Mouse (Mus musculus) heart, embryonic 14.5 days (tissue): ENCODE measurements around the gene Pld1. TPM values are rescaled to one million over a fixed set of nuclear protein-coding genes. Genes with fewer than 3 reads are reported as not detected.

Source experiments
- ATAC-seq: fragments of 200-750 bp; cut with Nextera tagmentation; 2 replicates; pipeline ENCODE4 v1.8.0; 2017; ENCODE audit warnings: low read depth, moderate TSS enrichment; ENCODE audit not compliant: insufficient number of reproducible peaks, insufficient read depth, low FRiP score
- H3K27ac ChIP-seq, 2 experiments: fragments of 200-500 bp in 1 of 2; fragments of 300-500 bp in 1 of 2; sonication (generic) in 1 of 2; replicated peaks in 1 of 2; 2 replicates each; pipeline ENCODE4 v1.5.1; 2012 to 2014; ENCODE audit warnings: low read depth in 2 of 2, low read length in 2 of 2, control low read depth in 1 of 2, mild to moderate bottlenecking in 1 of 2, mixed read lengths in 1 of 2; ENCODE audit not compliant: control insufficient read depth in 1 of 2, insufficient read depth in 1 of 2
- H3K27me3 ChIP-seq: fragments of 300-500 bp; sonication (generic); 2 replicates; pipeline ENCODE4 v1.6.1; 2014; ENCODE audit warnings: mild to moderate bottlenecking, low read length, control low read depth; ENCODE audit not compliant: control insufficient read depth, insufficient read depth
- H3K36me3 ChIP-seq: fragments of 300-500 bp; sonication (generic); 2 replicates; pipeline ENCODE4 v1.6.1; 2014; ENCODE audit warnings: mild to moderate bottlenecking, control low read depth, low read length, mixed read lengths; ENCODE audit not compliant: control insufficient read depth, insufficient read depth
- H3K4me1 ChIP-seq, 2 experiments: fragments of 200-500 bp in 1 of 2; fragments of 300-500 bp in 1 of 2; sonication (generic) in 1 of 2; 2 replicates each; pipeline ENCODE4 v1.6.1; 2012 to 2014; ENCODE audit warnings: low read length in 2 of 2, control low read depth in 1 of 2, mixed read lengths in 1 of 2; ENCODE audit not compliant: control insufficient read depth in 2 of 2, insufficient read depth in 2 of 2
- H3K4me2 ChIP-seq: fragments of 300-500 bp; sonication (generic); 2 replicates; pipeline ENCODE4 v1.6.1; 2014; ENCODE audit warnings: mild to moderate bottlenecking, low read length
- H3K4me3 ChIP-seq, 2 experiments: fragments of 200-500 bp in 1 of 2; fragments of 300-500 bp in 1 of 2; sonication (generic) in 1 of 2; 2 replicates each; pipeline ENCODE4 v1.5.1; 2012 to 2014; ENCODE audit warnings: low read length in 2 of 2, mild to moderate bottlenecking in 2 of 2, control low read depth in 1 of 2, low read depth in 1 of 2, moderate library complexity in 1 of 2; ENCODE audit not compliant: control insufficient read depth in 1 of 2, insufficient read depth in 1 of 2
- H3K9ac ChIP-seq: fragments of 300-500 bp; sonication (generic); 2 replicates; pipeline ENCODE4 v1.6.1; 2014; ENCODE audit warnings: mild to moderate bottlenecking, low read length
- H3K9me3 ChIP-seq: fragments of 300-500 bp; sonication (generic); 2 replicates; pipeline ENCODE4 v1.6.1; 2016; ENCODE audit warnings: low read length, control low read depth; ENCODE audit not compliant: control insufficient read depth
- WGBS: fragments of 180-500 bp; shearing (Covaris S2); extraction: QIAGEN DNeasy Blood & Tissue Kit; methylation state at CpG from one replicate; pipeline ENCODE4 v1.1.7; 2014; 5-methylcytosine and 5-hydroxymethylcytosine counted together
- polyA plus RNA-seq: library from polyadenylated mRNA; unstranded; fragments of >200 nt; fragmentation: Nextera tagmentation; extraction: Ambion mirVana; gene quantifications from 2 replicates; pipeline ENCODE4 v1.2.1, GENCODE M21; 2014

The Pld1 gene
- polyA plus RNA-seq, 1 experiment from 2014 or later: 9.0 TPM

DNA sequence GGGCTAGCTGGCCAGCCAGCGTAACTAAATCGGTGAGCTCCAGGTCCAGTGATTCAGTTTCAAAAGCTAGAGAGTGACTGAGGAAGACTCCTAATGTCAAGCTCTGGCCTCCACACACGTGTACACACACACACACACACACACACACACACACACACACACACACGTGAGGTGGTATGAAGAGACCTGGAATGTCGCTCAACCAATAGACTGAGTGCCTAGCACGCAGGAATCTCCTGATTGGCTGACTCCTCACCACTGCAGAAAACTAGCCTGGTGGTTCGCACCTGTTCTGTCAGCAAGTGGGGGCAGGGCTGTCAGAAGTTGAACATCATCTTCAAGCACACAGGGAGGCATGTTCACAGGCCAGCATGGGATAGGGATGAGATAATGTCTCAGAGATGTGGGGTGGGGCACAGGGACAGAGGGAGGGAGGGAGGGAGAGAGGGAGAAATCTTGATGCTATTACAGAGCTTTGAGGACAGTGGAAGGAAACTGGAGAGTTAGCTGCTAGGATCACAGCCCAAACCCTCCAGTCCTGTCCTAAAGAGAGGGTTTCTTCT is 31.8 kb upstream of the Pld1 start:
- ATAC-seq: no peak

DNA sequence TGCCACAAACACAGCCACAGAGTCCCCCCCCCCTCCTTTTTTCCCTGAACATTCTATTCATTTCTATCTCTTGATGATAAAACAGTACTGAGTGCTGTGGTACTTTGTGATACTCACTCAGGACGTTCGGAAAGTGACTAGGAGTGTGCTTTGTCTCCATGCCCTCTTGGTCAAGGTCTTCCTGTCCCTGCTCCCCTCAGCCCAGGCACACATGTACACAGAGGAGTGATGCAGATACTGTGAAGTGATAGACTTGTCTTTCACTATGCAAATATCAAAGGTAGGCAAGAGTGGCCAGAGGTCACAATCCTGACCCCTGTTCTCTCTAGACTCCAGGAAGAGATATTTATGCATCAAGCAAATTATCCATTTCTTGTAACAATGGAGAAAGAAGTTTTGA is 31.2 kb upstream of the Pld1 start:
- Histone ChIP-seq H3K4me1 (peaks cover 10 to 11% of the 10 kb centered on the region in 2 experiments), H3K36me3 (no peaks in the 10 kb centered on the region), H3K4me3 (no peak overlapping the region), H3K4me2 (no peak overlapping the region), H3K9ac (no peak overlapping the region), H3K27ac (no peak overlapping the region), H3K9me3 (peaks cover 10% of the 10 kb centered on the region; the same call in 1 of the 2 replicates), H3K27me3 (no peaks in the 10 kb centered on the region)
- ATAC-seq: no peak
- 44% methylated on average over 2 of the region's 2 CpGs for whole genome bisulfite sequencing

More for the DNA sequence above, 31.8 kb upstream of the Pld1 start:
- WGBS: 74% methylated on average over 7 of the region's 7 CpGs
- Histone ChIP-seq H3K4me1 (peaks cover 10 to 11% of the 10 kb centered on the region in 2 experiments), H3K4me2 (no peak overlapping the region), H3K4me3 (no peak overlapping the region), H3K27me3 (no peaks in the 10 kb centered on the region), H3K9ac (no peak overlapping the region), H3K27ac (no peak overlapping the region), H3K9me3 (peaks cover 13% of the 10 kb centered on the region; the same call in 1 of the 2 replicates), H3K36me3 (no peaks in the 10 kb centered on the region)

DNA sequence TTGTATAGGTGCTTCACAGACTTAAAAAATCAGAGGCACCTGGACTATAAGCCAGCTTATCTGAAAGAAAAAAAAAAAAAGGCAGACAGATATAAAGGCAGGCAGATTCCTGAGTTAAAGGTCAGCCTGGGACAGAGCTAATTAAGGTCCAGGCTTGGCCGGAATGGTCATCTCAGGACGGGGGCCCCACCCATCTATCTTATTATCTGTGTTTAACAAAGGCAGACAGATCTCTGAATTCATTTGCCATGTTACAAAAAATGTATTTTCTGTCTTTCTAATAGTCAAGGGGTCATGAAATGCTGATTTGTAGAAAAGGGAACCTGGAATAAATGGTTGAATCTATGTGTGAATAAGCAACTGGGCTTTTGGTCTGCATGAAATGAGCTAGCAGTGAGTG is 30.2 kb upstream of the Pld1 start:
- WGBS: 90% methylated on average over 2 of the region's 2 CpGs

DNA sequence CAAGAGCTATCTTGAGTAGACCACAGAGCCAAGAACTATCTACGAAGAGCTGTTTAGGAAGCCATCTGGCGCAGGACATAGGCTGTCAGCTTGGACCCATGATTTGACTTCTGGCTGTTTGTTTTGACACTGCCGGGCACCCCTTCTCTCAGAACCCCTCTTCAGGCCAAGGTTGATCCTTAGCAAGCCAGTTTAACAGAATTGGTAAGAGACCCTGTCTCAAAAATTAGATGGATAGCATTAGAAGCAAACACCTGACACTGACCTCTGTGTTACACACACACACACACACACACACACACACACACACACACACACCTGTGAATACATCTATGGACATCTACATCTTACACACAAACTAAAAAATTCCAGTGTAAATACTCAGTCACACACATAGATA is 29.5 kb upstream of the Pld1 start:
- Histone ChIP-seq H3K4me3 (no peak overlapping the region), H3K36me3 (no peaks in the 10 kb centered on the region), H3K27ac (no peak overlapping the region), H3K9me3 (peaks cover 10% of the 10 kb centered on the region; the same call in 1 of the 2 replicates), H3K27me3 (no peaks in the 10 kb centered on the region), H3K4me2 (no peak overlapping the region), H3K4me1 (peaks cover 10 to 11% of the 10 kb centered on the region in 2 experiments), H3K9ac (no peak overlapping the region)
- no peak for ATAC-seq
- 91% methylated on average over 3 of the region's 3 CpGs for WGBS

More for the DNA sequence above, 30.2 kb upstream of the Pld1 start:
- no peaks in the 10 kb centered on the region for H3K27me3 ChIP-seq
- H3K27ac ChIP-seq: no peak overlapping the region
- H3K4me1 ChIP-seq: peaks cover 10 to 11% of the 10 kb centered on the region in 2 experiments
- H3K9ac ChIP-seq: no peak overlapping the region
- ATAC-seq: no peak
- no peak overlapping the region for H3K4me2 ChIP-seq
- H3K9me3 ChIP-seq: peaks cover 10% of the 10 kb centered on the region; the same call in 1 of the 2 replicates
- H3K36me3 ChIP-seq: no peaks in the 10 kb centered on the region
- no peak overlapping the region for H3K4me3 ChIP-seq

DNA sequence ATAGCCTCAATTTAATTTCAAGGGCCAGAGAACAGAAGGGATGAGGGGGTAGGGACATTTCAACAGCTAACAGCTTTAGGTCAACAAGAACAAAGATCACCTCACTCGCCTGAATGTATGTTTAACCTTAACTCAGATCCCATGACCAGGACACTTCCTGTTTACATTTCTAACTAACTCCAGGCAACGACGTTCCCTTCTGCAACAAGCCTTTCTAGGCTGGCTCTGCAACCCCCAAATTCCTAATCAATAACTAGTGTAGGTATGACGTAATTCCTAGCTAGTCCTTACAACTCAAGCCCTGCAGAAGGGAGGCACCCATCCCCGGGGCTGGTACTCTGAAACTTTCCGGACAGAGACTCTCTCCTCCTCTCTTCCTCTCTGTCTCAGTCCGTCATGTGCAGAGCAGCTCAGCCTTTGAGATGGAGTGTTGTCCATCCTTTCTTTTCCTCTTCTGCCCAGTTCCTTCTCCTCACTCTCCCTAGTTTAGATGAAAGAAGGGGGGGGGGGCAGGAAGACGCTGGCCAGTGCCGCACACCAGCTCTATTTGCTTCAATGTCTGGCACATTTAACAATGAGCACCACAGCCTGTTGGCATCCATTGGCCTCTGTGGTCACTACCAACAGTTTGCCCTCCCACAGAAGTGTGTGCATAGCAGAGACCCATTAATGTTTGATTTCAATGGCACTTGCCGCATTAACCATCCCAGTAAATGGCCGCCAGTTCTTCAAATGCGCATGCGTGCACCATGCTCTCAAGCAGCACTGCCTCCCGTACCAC is 19.6 kb upstream of the Pld1 start:
- no peak for ATAC-seq
- no peaks in the 10 kb centered on the region for H3K27me3 ChIP-seq
- no peaks in the 10 kb centered on the region for H3K4me1 ChIP-seq
- no peak overlapping the region for H3K9ac ChIP-seq
- no peak overlapping the region for H3K4me3 ChIP-seq
- H3K36me3 ChIP-seq: no peaks in the 10 kb centered on the region
- H3K27ac ChIP-seq: no peak overlapping the region
- WGBS: 91% methylated on average over 14 of the region's 14 CpGs
- H3K4me2 ChIP-seq: no peak overlapping the region
- no peaks in the 10 kb centered on the region for H3K9me3 ChIP-seq

DNA sequence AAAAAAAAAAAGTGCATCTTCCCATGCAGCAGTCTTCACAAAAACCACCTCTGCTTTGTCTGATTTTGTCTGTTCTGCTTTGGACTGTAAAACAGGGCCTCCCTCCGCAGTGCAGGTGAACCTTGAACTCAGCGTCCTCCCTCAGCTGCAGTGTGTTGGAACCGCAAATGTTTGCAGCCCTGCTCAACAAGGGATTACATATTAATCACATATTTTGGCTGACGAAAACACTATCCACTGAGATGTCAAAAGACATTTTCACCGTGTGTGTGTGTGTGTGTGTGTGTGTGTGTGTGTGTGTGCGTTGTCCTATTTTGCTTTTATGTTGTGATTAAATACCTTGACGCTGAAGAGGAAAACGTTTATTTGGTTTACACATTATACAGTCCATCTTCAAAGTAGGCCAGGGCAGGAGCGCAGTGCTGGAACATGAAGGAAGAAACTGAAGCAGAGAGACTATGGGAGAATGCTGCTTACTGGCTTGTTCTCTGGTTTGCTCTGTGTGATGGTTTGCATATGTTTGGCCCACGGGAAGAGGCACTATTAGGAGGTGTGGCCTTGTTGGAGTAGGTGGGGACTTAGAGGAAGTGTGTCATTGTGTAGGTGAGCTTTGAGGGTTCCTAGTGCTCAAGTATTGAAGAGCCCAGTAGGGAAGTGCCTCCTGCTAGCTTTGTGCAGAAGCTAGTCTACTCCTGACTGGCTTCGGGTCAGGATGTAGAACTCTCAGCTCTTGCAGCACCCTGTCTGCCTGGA is 17.1 kb upstream of the Pld1 start:
- H3K4me2 ChIP-seq: no peak overlapping the region
- no peak for ATAC-seq

DNA sequence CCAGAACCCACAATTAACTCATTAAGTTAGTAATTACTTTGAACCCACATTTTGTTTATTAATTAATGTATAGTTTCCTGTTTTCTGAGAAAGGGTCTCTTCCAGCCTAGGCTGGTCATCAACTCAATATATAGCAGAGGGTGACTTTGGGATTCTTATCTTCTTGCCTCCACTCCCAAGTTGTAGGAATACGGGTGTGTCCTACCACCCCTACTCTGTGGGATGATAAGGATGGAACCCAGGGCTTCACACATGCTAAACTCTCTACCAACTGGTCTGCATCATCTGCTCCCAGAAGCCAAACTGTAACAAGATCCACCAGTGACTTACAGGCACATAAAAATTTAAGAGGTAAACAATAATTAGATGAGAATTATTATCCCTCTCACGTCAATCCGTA is 14.5 kb upstream of the Pld1 start:
- Histone ChIP-seq H3K4me1 (no peaks in the 10 kb centered on the region), H3K9ac (no peak overlapping the region), H3K27me3 (no peaks in the 10 kb centered on the region), H3K9me3 (no peaks in the 10 kb centered on the region), H3K27ac (no peak overlapping the region), H3K36me3 (no peaks in the 10 kb centered on the region), H3K4me3 (no peak overlapping the region), H3K4me2 (no peak overlapping the region)
- ATAC-seq: no peak
- 70% methylated on average over 3 of the region's 3 CpGs for WGBS

More for the DNA sequence above, 17.1 kb upstream of the Pld1 start:
- H3K36me3 ChIP-seq: no peaks in the 10 kb centered on the region
- no peaks in the 10 kb centered on the region for H3K9me3 ChIP-seq
- no peak overlapping the region for H3K4me3 ChIP-seq
- H3K27ac ChIP-seq: no peak overlapping the region
- no peaks in the 10 kb centered on the region for H3K4me1 ChIP-seq
- 89% methylated on average over 11 of the region's 11 CpGs for WGBS
- H3K9ac ChIP-seq: no peak overlapping the region
- H3K27me3 ChIP-seq: no peaks in the 10 kb centered on the region
